Mouse (Mus musculus) gastrocnemius, postnatal 14 days (tissue): ENCODE measurements at regions not wholly inside any gene's neighbourhood (a gene's known extent, or its start where the extent isn't known, plus 50 kb on each side); places are given as distances from the start of the nearest gene placed in this dataset.

Experiments
- DNase-seq: peaks from one replicate; pipeline ENCODE4 v3.0.0; 2021; ENCODE audit warnings: mixed read lengths
- intact Hi-C: fragments of 180-260 bp; cut with DNase I; formaldehyde crosslinking; loops from one replicate; pipeline ENCODE4 v1.15.1; 2025; ENCODE audit warnings: low total_unique reads

- intact Hi-C loops = no loop called here
- DNase-seq = no peak
These were observed 1632.3 kb downstream of the 4930444P10Rik start for GRCm38 (mm10) chr1:14460811-14461210.

GRCm38 (mm10) chr1:14429326-14429725 is 1663.8 kb downstream of the 4930444P10Rik start:
- no peak for DNase-seq
- intact Hi-C loops = no loop called here

GRCm38 (mm10) chr1:14421030-14421429 is 1672.1 kb downstream of the 4930444P10Rik start:
- intact Hi-C loops = no loop called here
- no peak for DNase-seq

GRCm38 (mm10) chr1:14413826-14414445 is 1679.2 kb downstream of the 4930444P10Rik start:
- no peak for DNase-seq
- intact Hi-C loops = no loop called here

- DNase-seq = no peak
- intact Hi-C loops = no loop called here
These were observed 1722.9 kb downstream of the 4930444P10Rik start for GRCm38 (mm10) chr1:14369957-14370833.

- intact Hi-C loops = no loop called here
- no peak for DNase-seq
These were observed 1733.0 kb downstream of the 4930444P10Rik start for GRCm38 (mm10) chr1:14359998-14360640.
